Mouse (Mus musculus) myocyte (in vitro differentiated cells): ENCODE measurements around the gene Nup107.

Source experiments
- CEBPB ChIP-seq: IDR thresholded peaks from 2 replicates; pipeline ENCODE4 v1.6.1; 2011; ENCODE audit warnings: mild to moderate bottlenecking, moderate library complexity; ENCODE audit not compliant: poor library complexity, insufficient read depth, severe bottlenecking
- E2F4 ChIP-seq: IDR thresholded peaks from one replicate; pipeline ENCODE4 v1.6.1; 2011; ENCODE audit warnings: mild to moderate bottlenecking, control low read depth, moderate library complexity; ENCODE audit not compliant: insufficient read depth
- MAX ChIP-seq: IDR thresholded peaks from one replicate; pipeline ENCODE4 v1.6.1; 2011; ENCODE audit warnings: low read depth, mild to moderate bottlenecking, control low read depth
- MYOD1 ChIP-seq, 3 experiments: IDR thresholded peaks; one replicate each; pipeline ENCODE4 v1.6.1; 2011; ENCODE audit warnings: control low read depth in 2 of 3, low read depth in 2 of 3, mild to moderate bottlenecking in 2 of 3, moderate library complexity in 1 of 3; ENCODE audit not compliant: insufficient read length in 2 of 3, control insufficient read depth in 1 of 3
- MYOG ChIP-seq, 3 experiments: IDR thresholded peaks; one replicate each; pipeline ENCODE4 v1.6.1; 2011; ENCODE audit warnings: control low read depth in 2 of 3, low read depth in 2 of 3, mild to moderate bottlenecking in 2 of 3; ENCODE audit not compliant: insufficient read length in 2 of 3, control insufficient read depth in 1 of 3, insufficient read depth in 1 of 3
- POLR2A ChIP-seq: IDR thresholded peaks from one replicate; pipeline ENCODE4 v1.6.1; 2011; ENCODE audit warnings: low read depth, mild to moderate bottlenecking, control low read depth, moderate library complexity; ENCODE audit not compliant: insufficient read length
- POLR2AphosphoS2 ChIP-seq: IDR thresholded peaks from one replicate; pipeline ENCODE4 v1.6.1; 2011; ENCODE audit warnings: low read depth, control low read depth; ENCODE audit not compliant: insufficient read length
- REST ChIP-seq: IDR thresholded peaks from one replicate; pipeline ENCODE4 v1.6.1; 2011; ENCODE audit warnings: mild to moderate bottlenecking, control low read depth, moderate library complexity; ENCODE audit not compliant: insufficient read depth, insufficient read length
- SRF ChIP-seq: IDR thresholded peaks from one replicate; pipeline ENCODE4 v1.6.1; 2011; ENCODE audit warnings: low read depth; ENCODE audit not compliant: control insufficient read depth, insufficient read length
- TCF12 ChIP-seq: IDR thresholded peaks from one replicate; pipeline ENCODE4 v1.6.1; 2011; ENCODE audit warnings: mild to moderate bottlenecking, control low read depth; ENCODE audit not compliant: poor library complexity, insufficient read depth, severe bottlenecking
- TCF3 ChIP-seq: IDR thresholded peaks from one replicate; pipeline ENCODE4 v1.6.1; 2011; ENCODE audit warnings: low read depth, control low read depth; ENCODE audit not compliant: insufficient read length
- USF1 ChIP-seq: IDR thresholded peaks from one replicate; pipeline ENCODE4 v1.6.1; 2011; ENCODE audit warnings: low read depth, mild to moderate bottlenecking, control low read depth, moderate library complexity

- TF ChIP-seq POLR2A: no peak
- TF ChIP-seq USF1: no peak
- no peak for TF ChIP-seq MYOD1 (IDR thresholded peaks at IDR 0.05; ENCODE audit: control insufficient read depth in 1 of 3, insufficient read length in 2 of 3, low read depth in 2 of 3)
- no peak for TF ChIP-seq TCF3
- no peak for TF ChIP-seq SRF
- TF ChIP-seq CEBPB: no peak
- no peak for TF ChIP-seq MAX
- TF ChIP-seq TCF12: no peak
- TF ChIP-seq POLR2AphosphoS2: no peak
- TF ChIP-seq E2F4: no peak
- no peak for TF ChIP-seq MYOG (IDR thresholded peaks at IDR 0.05; ENCODE audit: control insufficient read depth in 1 of 3, insufficient read depth in 1 of 3, insufficient read length in 2 of 3, low read depth in 2 of 3)
- no peak for TF ChIP-seq REST
Observed at GRCm38 (mm10) chr10:117751744-117752143, 40.8 kb downstream of the Nup107 start.
